Mouse (Mus musculus) erythroblast, embryonic 14.5 days (primary cell): Measurements from ENCODE around the gene Slc16a3. TPM values are rescaled to one million over a fixed set of nuclear protein-coding genes. Genes with fewer than 3 reads are reported as not detected.

Source experiments
- H3K27me3 ChIP-seq: 2 replicates; pipeline ENCODE4 v1.6.1; 2012; ENCODE audit warnings: inconsistent platforms; ENCODE audit not compliant: control insufficient read depth
- H3K36me3 ChIP-seq: 2 replicates; pipeline ENCODE4 v1.6.1; 2012; ENCODE audit warnings: mild to moderate bottlenecking, inconsistent platforms; ENCODE audit not compliant: control insufficient read depth
- H3K4me1 ChIP-seq: 2 replicates; pipeline ENCODE4 v1.6.1; 2012; ENCODE audit warnings: inconsistent platforms; ENCODE audit not compliant: control insufficient read depth
- H3K4me3 ChIP-seq: replicated peaks from 2 replicates; pipeline ENCODE3; 2012; ENCODE audit warnings: moderate library complexity, mild to moderate bottlenecking, inconsistent platforms
- H3K9me3 ChIP-seq: 2 replicates; pipeline ENCODE4 v1.6.1; 2012; ENCODE audit warnings: low read length, inconsistent platforms, mixed read lengths; ENCODE audit not compliant: control insufficient read depth
- GATA1 ChIP-seq: IDR thresholded peaks from 2 replicates; pipeline ENCODE4 v1.6.1; 2012; ENCODE audit warnings: low read length, inconsistent platforms, mixed read lengths
- TAL1 ChIP-seq: IDR thresholded peaks from 3 replicates; pipeline ENCODE4 v1.6.1; 2012; ENCODE audit warnings: low read length, inconsistent platforms, mixed read lengths
- polyA plus RNA-seq: library from polyadenylated mRNA; stranded (reverse); fragments of >175 nt; gene quantifications from 2 replicates; pipeline ENCODE4 v1.2.3, GENCODE M21; 2012

Gene Slc16a3
- polyA plus RNA-seq, 1 experiment, result 8.2 TPM

GRCm38 (mm10) chr11:120916477-120916876, 31.8 kb upstream of the Slc16a3 start:
- Histone ChIP-seq H3K4me1 (peaks cover 4% of the 10 kb centered on the region; the same call in 1 of the 2 replicates), H3K27me3 (no peaks in the 10 kb centered on the region)
- no peak for TF ChIP-seq TAL1
- no peak for TF ChIP-seq GATA1

DNA sequence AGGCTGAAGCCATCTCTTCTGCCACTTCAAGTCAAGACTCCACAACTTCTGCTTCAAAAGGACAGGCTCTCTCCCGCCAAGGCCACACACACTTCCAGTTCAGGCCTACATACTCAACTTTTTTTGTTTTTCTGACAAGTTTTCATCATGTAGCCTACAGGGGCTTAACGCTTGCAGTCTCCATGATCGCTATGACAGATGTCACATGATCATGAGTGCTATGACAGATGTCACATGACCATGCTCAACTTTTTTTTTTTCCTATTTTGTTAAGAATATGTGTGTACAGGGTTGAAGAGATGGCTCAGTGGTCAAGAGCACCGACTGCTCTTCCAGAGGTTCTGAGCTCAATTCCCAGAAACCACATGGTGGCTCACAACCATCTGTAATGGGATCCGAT, 30.5 kb upstream of the Slc16a3 start:
- H3K4me1 ChIP-seq, result peaks cover 4% of the 10 kb centered on the region
- no peak for TF ChIP-seq GATA1
- no peak for TF ChIP-seq TAL1

More at GRCm38 (mm10) chr11:120916477-120916876, 31.8 kb upstream of the Slc16a3 start:
- peaks cover 61% of the 10 kb centered on the region for H3K36me3 ChIP-seq
- H3K9me3 ChIP-seq, result no peaks in the 10 kb centered on the region
- no peak overlapping the region for H3K4me3 ChIP-seq

DNA sequence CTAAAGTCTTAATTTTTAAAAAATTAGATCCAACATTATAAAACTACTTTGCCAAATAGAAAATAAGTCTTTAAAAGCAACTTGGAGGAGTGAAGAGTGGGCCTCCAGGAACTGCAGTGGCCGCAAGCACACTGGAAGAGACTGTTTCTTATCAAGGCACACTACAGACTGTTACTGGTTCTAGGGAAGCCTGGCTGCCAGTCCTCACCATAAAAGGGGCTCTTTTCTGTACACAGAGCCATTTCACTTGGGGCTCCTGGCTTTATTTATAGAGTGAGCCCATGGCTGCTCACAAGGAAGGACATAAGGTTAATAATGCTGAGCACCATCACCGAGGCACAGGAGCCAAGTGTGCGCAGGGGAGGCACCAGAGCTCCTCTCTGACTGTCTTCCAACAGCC, 25.8 kb upstream of the Slc16a3 start:
- Histone ChIP-seq H3K4me1 (peaks cover 9% of the 10 kb centered on the region), H3K4me3 (no peak overlapping the region), H3K27me3 (no peaks in the 10 kb centered on the region), H3K36me3 (peaks cover 79% of the 10 kb centered on the region), H3K9me3 (no peaks in the 10 kb centered on the region)
- no peak for TF ChIP-seq GATA1

More for the DNA sequence above, 30.5 kb upstream of the Slc16a3 start:
- Histone ChIP-seq H3K9me3 (no peaks in the 10 kb centered on the region), H3K36me3 (peaks cover 71% of the 10 kb centered on the region), H3K27me3 (no peaks in the 10 kb centered on the region), H3K4me3 (no peak overlapping the region)

DNA sequence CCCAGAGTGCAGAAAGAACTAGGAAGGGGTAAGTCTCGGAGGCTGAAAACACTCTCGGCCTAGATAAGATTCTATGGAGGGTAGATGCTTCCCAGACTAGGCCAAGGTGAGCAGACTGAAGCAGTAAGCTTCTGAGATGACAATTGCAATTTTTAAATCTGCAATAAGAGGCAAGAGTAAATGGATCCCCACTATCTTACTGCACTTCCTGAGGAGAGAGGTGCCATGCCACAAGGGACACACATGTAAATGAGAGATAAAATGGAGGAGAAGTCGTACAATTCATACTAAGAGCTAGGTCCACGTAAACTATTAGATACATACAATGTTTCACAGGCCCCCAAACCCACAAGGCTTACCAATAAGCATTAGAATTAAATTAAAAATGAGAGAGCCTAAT, 19.8 kb upstream of the Slc16a3 start:
- Histone ChIP-seq H3K4me3 (no peak overlapping the region), H3K9me3 (peaks cover 6% of the 10 kb centered on the region), H3K4me1 (peaks cover 57% of the 10 kb centered on the region), H3K36me3 (peaks cover 46% of the 10 kb centered on the region), H3K27me3 (no peaks in the 10 kb centered on the region)
- no peak for TF ChIP-seq TAL1
- TF ChIP-seq GATA1, result no peak

DNA sequence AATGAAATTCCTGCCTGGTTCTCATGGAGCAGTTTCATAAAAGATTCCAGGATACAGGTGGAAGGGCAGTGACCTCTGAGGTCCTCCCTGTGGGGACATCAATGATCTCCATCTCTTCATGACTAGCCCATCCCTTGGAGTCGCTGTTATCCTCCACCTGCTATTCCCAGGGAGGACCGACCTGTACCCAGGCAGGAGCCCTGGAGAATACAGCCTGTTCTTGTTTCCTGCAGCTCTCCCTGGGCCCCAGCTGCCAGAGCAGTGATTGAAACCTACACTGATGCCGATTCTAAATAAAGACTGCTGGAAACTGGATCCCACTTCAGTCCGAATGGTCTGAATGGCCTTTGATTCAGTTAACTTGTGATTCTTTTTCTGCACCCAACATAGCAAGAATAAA, 16.8 kb upstream of the Slc16a3 start:
- TF ChIP-seq GATA1 (no peak), TAL1 (no peak)
- no peaks in the 10 kb centered on the region for H3K27me3 ChIP-seq
- H3K4me1 ChIP-seq, result peaks cover 60% of the 10 kb centered on the region
- peaks cover 8% of the 10 kb centered on the region for H3K9me3 ChIP-seq
- peak overlapping the region; percentile 22 for H3K4me3 ChIP-seq
- H3K36me3 ChIP-seq, result peaks cover 22% of the 10 kb centered on the region

- peaks cover 66% of the 10 kb centered on the region for H3K4me1 ChIP-seq
- H3K4me3 ChIP-seq, result peak within 1 kb of the TSS; percentile 77
- H3K9me3 ChIP-seq, result peaks cover 8% of the 10 kb centered on the region
- H3K27me3 ChIP-seq, result no peaks in the 10 kb centered on the region
- no peak for TF ChIP-seq GATA1
- no peak for TF ChIP-seq TAL1
- H3K36me3 ChIP-seq, result peaks cover 15% of the 10 kb centered on the region
Observed at GRCm38 (mm10) chr11:120932564-120933398, 15.5 kb upstream of the Slc16a3 start, which contains the start of gene Ccdc57. Gene Ccdc57 (minus strand): TSS chr11:120932872.

- Histone ChIP-seq H3K4me3 (no peak overlapping the region), H3K4me1 (peaks cover 42% of the 10 kb centered on the region), H3K9me3 (peaks cover 2% of the 10 kb centered on the region; the same call in 1 of the 2 replicates), H3K36me3 (no peaks in the 10 kb centered on the region), H3K27me3 (no peaks in the 10 kb centered on the region; the same call in 1 of the 2 replicates)
- TF ChIP-seq GATA1 (no peak), TAL1 (no peak)
Observed at GRCm38 (mm10) chr11:120937976-120938375, 10.3 kb upstream of the Slc16a3 start.

GRCm38 (mm10) chr11:120938795-120939194, 9.5 kb upstream of the Slc16a3 start:
- Histone ChIP-seq H3K4me3 (no peak overlapping the region), H3K36me3 (no peaks in the 10 kb centered on the region), H3K9me3 (peaks cover 2% of the 10 kb centered on the region; the same call in 1 of the 2 replicates), H3K4me1 (peaks cover 37% of the 10 kb centered on the region), H3K27me3 (peaks cover 5% of the 10 kb centered on the region)
- TF ChIP-seq TAL1 (no peak), GATA1 (no peak)

DNA sequence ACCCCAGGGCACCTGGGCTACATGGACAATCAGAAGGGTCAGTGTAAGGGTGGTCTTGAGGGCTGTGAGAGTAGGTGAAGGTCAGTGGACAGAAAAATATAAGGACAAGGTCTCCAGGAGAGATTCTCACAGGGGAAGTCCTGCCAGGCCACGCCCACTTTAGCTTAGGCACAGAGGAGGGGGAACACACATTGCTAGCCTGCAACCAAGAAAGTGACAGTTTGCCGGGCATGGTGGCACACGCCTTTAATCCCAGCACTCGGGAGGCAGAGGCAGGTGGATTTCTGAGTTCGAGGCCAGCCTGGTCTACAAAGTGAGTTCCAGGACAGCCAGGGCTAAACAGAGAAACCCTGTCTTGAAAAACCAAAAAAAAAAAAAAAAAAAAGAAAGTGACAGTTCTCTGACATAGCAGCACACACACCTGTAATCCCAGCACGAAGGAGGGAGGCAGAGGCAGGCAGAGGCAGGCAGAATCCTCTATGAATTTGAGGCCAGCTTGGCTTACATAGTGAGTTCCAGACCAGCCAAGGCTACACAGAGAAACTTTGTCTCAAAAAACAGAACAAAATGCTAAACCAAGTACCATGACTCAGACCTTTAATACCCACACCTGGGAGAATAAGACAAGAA, 8.5 kb upstream of the Slc16a3 start:
- TF ChIP-seq GATA1 (no peak), TAL1 (no peak)
- H3K4me1 ChIP-seq, result peaks cover 37% of the 10 kb centered on the region
- no peak overlapping the region for H3K4me3 ChIP-seq
- peaks cover 2% of the 10 kb centered on the region; the same call in 1 of the 2 replicates for H3K9me3 ChIP-seq
- peaks cover 15% of the 10 kb centered on the region for H3K27me3 ChIP-seq
- H3K36me3 ChIP-seq, result no peaks in the 10 kb centered on the region
